Mouse (Mus musculus) mesoderm, embryonic 11.5 days (tissue): ENCODE results near the gene Tspan14.
A peak's percentile ranks its signal among the peaks of the same experiment; 100 is the strongest.

Experiments
- DNase-seq: peaks from one replicate; pipeline ENCODE4 v3.0.0-alpha.2; 2012; ENCODE audit warnings: low read depth, low spot score

The Tspan14 gene

DNA sequence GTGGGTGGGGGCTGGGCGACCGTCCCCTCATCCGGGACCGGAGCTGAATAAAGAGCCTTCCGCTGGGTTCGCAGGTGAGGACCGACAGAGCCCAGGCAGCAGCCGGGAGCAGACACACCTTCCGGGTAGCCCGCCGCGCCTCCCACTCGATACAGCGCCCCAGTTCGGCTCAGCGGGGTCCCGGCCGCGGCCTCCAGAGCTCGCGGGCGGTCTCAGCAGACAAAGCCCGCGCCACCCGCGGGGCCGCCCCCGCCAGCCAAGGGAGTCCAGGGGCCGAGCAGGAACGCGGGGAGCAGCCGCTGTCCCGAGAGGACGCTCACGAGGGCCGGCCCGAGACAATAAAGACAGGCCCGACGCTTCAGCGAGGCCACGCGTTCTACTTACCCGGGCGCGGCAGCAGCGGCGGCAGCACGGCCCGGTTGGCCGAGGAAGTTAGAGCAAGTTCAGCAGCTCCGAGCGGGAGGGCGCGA, at the start of gene Tspan14:
Gene Tspan14, minus strand, starts transcription at position 416 of the 470 bp plus-strand sequence.
- DNase-seq, result peak; percentile 29

DNA sequence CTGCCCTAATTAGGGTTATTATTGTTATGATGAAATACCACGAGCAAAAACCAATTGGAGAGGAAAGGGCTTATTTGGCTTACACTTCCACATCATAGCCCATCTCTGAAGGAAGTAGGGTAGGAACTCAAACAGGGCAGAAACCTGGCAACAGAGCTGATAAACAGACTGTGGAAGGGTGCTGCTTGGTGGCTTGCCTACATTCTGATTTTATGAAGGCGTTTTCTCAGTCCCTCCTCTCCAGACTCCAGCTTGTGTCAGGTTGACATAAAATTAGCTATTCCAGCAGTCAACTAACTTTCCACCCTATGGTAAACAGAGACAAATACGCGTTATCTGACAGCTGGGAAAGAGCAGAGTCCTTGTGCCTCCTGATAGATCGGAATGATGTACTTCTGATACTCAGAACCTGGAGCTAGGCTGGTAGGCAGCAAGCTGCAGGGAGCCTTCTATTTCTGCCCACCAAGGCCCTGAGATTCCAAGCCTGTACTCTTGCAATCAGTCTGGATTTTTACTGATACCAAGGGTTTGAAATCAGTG, 48.2 kb upstream of the Tspan14 start:
- no peak for DNase-seq

DNA sequence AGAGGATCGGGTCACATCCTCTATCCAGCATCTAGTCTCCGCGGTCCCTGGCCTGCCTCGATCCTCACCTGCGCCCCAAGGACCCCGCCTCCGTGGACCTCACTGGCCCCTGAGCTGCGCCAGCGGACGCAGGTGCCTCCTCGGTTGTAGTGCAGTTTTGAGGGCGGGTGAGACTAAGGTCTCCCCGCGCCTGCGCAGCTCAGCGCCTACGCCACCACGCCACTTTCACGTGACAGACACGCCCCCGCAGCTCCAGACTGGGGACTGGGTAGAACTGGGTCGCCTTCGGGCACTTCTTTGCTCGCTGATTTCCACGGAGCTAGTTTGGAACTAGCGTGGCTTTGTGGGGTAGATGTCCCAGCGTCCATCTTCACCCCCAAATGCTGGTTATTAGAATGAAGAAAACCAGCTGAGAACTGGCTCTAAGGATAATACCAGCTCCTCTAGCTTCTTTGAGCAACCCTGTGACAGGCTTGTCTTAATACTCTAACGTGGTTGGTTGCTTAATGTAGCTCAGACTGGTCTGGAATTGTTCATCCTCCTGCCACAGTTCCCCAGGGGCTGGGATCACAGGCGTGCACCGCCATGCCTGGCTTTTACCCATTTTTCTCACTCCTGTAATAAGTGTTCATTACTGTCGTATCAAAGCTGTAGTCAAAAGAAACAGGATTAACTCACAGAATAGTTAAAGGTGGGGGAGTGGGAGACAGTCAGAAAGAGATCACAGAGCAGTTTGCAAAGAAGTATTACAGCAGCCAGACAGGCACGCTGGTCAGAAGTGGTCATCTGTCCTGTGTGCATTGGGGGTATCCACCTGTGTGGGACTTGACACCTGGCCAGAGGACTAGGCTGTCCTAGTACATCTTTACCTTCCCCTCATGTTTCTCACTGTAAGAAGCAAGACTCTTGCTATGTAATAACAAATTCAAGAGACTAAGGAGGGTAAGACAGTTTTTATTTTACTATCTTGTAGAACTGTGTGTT, 47.3 kb upstream of the Tspan14 start, which contains the start of gene Fam213a:
Gene Fam213a, minus strand, starts transcription at position 159 of the 984 bp plus-strand sequence.
- peak; percentile 92 for DNase-seq

DNA sequence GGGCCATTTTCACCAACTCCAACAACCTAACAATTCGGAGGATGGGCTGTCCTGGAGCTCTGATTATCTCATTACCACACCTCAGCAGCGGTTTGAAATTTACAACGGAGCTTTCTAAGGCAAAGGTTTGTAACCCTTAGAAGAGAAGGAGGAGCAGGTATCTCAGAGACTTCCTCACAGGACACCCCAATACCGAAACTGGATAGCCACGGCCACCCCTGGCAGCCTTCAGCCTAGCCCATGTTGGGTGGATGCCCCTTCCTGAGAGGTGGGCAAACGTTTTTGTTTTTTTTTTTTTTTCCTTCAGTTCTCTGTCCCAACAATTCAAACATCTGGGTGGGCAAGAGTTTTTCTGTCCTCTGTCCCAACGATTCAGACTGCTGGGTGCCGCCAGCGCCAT, 46.5 kb upstream of the Tspan14 start:
- no peak for DNase-seq

DNA sequence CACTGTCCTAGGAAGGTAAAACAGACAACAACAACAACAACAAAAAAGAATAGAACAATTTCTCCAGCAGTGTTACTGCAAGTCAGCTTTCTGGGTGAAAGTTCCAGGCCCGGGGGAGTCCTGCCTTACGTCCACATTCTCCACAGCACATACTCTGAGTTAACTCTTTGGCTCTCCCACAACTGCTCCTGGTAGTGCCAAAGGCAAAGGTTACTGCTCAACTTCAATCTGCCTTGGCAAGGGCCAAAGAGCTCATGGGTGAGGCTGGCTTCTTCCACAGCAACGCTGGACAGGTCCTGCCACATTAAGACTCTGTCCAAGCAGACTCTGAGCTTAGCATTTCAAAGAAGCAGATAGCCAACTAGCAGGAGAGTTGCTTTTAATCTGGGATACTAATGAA, 45.3 kb upstream of the Tspan14 start:
- DNase-seq, result no peak

DNA sequence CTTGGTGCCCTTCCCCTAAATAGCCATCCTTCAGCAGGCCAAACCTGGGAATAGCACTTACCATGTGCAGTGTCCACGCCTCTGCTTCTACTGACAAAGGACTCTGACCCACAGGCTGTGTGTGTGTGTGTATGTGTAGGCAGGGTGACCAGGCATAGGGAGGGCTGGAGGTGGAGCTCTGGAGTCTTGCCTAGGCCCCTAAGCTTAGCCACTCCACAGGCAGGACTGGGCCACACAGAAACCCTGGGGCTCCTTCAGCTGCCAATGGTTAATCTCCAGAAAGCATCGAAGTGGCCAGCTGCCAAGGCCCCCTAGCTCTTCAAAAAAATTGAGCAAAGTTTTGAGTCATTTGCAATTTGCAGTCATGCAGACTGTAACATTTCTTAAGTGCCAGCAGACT, 41.5 kb upstream of the Tspan14 start:
- DNase-seq, result no peak

DNA sequence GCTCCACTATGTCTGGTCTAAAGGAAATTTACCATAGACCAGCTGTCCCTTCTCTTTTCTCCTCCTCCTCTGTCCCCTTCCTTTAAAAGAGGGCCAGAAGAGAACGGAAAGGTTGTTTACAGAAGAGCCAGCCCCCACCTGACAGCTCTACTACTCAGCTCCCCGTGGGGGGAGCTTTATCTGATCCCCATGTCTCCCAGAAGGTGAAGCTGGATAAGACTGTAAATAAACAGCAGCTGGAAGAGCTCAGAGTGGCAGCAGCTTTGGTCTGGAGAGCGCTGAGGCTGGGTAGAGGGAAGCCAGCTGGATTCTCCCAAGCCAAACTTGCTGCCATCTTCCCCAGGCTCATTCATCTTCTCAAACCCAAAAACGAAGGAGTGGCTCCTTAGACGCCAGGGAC, 41.0 kb upstream of the Tspan14 start:
- no peak for DNase-seq

DNA sequence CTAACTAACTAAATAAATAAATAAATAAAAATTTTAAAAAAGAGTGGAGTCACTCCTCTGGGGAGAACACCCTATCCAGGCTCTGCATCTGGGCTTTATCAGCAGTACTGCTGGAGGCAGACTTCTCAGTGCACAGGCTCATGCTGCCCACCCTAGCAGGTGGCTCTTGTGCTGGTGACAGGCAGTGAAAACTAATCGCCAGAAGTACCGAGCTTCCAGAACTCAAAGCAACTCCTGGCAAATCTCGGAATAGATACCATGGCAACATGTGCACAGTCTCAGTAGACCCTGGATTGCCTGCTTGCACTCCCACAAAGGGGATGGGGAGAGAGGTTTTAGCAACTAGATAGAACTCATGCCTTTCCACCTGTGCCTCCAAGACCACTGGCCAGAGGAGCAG, 40.3 kb upstream of the Tspan14 start:
- DNase-seq, result no peak

DNA sequence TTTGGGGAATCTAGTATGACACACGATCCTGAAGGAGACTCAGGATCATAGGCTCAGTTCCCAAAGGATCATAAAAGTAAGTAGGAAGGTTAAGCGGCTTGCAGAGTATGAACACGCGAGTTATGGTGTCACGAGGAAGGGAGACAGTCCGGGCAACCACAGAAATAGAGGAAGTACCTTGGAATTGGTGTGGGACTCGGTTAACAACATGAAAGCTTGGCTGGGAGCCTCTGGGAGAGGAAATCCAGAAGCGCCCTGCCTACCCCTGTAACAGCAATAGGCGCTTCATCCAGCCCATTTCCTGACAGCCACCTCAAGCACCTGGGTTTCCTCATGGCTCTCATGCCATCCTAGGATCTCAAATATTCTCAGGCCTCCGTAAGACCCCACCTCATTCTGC, 39.7 kb upstream of the Tspan14 start:
- DNase-seq, result no peak

DNA sequence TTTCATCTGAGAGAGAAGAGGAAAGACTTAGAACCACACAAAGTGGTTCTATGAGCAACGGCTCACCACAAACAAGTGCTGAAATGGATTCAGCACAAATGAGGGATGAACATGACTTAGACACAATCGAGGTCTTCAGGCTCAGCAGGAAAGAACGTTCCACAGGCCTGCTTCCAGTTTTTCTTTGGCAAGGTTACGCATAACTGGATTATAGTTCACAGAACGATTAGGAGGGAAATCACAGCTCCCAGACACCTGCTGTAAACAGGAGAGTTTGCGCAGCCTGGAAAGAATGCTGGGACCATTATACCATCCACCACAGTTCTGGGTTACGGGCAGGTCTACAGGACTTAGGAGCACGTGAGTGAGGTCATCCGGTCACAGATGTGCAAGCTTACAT, 39.1 kb upstream of the Tspan14 start:
- DNase-seq, result no peak

DNA sequence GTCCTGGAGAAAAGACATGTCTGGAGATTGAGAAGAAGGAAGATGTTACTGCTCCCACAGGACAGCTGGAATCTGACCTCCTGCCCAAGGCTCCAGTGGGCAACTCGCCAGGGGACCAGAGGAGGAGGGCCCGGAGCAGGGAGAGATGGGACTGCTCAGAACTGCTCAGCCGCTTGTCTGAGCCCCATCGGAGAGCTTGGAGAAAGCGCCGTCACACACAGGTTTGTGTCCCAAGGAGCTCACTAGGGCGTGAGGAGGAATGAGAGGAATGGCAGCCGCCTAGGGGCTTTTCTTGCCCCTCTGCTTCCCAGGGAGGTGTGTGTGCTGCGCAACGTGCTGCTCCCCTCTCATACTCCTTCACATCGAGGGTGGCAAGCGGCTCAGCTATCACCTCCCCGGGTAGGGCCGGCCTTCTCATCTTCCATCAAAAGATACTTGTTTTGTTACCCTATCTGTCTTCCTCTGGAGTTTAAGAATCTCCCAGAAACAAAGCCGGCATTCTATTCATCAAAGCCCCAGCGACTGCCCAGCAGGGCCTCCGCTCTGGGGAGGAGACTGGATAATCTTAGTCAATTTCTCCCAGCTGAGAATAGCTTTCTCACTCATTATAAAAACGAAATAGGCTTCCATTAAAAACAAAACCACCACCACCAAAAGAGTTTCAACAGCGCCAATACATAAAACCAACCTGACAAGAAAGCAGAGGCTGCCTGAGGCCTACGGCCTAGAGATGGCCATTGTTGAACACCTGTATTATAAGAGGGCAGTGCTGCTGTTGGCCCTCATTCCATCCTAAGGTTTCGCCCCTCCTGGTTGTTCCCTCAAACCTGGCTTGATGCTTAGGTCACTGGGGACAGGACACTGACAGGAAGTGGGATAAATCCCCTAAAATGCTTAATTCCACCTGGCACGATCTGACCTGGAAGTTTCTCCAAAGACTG, 37.9 kb upstream of the Tspan14 start:
- DNase-seq, result peak; percentile 46

DNA sequence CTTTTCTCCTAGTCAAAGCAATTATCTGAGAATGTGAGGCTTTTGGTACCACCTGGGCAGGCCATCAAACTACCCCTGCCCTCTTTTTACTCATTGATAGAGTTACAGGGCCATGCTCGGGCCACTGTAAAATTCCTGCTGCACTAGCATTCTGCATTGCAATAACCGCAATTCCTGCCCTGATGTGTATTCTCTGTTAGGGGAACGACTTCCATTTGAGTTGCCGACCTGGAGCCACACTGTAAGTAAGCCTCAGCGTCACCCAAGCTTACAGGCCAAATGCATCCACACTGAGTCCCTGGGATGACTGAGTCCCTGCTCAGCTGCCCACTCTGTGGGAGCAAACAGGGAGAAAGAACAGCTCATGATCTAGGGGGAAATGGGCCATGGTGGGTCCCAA, 35.0 kb upstream of the Tspan14 start:
- no peak for DNase-seq

DNA sequence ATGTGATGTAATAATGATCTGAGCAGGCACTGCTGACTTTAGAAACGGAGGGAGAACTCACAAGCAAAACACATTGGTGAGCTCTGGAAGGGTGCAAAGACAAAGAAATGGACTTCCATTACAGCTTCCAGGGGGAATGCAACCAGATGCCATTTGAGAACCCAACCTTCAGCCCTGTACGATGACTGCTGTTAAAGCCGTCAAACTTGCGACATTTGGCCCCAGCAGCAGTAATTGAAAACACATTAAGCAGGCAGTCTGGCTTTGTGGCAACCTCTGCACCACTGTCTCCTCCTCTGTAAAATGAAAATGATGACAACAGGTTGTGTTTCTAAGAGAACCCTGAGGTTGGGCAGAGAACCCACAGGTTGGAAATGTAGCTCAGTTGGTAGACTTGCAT, 34.2 kb upstream of the Tspan14 start:
- DNase-seq, result peak; percentile 22

DNA sequence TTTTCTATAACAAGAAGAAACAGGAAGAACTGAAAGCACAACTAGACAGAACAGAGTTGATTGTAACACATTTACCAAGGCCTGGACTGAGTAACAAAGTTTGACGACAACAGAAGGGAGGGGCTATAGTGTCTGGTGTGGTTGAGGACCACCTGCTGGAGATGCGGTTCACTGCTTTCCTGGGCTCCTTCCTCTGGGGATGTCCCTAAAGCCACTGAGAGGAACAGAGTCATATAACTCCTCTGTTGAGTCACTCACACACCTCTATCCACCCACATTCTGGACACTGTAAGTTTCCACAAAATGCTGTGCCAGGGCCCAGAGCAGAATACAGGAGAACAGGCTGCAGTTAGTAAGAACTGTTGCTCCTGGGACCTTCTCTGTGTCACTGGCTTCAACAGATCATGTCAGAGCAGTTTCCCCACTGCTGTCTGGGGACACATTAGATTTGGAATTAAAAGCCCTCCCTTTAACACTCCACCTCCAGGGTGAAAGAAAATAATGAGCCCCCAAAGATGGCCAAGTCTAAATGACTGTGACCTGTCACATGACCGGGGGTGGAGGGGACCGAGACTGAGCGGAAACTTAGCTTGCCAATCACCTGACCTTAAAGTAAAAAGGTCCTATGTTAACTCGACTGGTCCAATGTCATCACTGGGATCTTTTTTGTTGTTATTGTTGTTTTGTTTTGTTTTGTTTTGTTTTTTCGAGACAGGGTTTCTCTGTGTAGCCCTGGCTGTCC, 33.5 kb upstream of the Tspan14 start:
- no peak for DNase-seq

DNA sequence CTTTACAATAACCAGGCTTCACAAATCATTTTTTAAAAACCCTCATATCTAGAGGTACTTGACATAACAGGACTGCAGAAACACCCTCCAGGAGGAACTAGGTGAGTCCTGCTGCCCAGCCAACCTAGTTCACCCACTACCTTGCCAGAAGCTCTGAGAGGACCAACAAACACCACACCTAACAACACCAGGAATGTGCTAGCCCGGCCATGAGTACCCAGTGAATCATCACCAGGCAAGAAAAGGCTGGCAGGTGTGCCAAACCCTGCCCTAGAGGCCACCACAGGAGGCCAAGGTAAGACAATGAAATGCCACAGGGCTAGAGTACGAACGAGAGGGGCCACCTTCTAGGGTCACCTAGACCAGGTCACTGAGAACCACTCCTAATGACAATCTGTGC, 29.6 kb upstream of the Tspan14 start:
- DNase-seq, result no peak

DNA sequence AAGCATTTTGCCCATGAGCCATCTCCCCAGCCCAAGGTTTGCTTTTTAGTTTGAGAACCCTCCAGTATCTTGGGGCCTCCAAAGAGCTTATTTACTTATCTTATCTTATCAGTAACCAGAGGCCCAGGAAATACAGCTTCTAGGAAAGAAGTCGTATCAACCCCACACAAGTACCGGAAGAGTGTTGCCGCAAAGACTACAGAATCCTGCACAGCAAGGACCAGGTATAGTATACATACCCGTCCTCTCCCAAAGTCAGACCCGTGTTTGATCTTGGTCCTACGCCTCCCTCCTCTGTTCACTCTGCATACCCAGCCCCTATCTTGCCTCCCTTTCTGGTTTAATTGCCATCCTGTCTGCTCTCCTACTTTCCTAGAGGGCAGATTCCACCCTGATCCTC, 25.9 kb upstream of the Tspan14 start:
- DNase-seq, result no peak

DNA sequence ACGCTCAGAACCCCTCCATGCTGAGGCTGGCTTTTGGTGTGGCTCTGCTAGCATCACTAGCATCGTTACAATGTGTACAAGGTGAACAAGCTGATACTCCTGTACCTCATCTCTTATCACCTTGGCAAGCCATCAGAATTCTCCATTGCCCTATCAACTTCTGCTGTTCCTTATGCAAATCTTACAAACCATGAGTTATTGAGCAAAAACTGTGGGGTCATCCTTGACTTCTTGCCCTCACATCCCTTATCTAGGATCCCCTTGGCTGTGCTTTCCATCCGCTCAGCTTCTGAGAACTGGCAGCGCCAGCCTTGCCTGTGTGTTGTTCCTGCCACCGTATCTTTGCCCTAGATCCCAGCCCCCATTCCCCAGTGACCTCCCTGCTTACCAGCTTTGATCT, 22.2 kb upstream of the Tspan14 start:
- DNase-seq, result no peak

DNA sequence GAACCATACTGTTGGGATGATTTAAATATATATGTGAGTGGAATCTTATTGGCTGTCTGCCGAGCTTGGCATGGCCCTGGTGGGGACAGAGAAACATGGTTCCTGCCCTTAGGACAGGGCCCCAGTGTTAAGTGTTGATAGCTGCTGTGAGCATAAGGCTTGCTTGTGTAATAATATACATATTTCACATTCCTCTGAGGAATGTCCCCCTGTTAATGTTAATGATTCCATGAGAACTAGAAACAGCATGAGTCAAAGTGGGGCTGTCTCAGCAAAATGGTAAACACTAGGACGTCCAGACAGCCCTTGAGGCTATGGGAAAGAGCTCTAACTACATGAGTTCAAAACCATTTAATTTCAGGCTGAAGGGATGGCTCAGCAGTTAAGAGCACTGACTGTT, 20.6 kb upstream of the Tspan14 start:
- DNase-seq, result no peak

DNA sequence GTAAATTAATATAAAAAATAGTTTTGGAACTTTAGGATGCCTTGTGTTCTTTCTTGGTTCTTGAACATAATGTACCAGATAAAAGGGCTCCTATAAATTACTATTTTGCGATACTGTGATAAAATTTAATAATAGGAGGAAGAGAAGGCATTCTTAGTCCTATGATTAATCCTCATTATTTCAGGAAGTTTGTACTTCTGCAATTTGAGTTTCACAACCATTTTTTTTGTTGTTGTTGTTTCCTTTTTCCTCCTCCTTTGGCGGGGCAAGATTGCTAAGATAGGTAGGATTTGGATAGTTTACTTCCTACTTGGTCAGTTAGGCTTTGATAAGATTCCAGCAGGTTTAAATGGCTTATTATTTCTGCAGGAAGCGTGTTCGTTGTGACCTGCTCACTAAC, 19.0 kb upstream of the Tspan14 start:
- no peak for DNase-seq

DNA sequence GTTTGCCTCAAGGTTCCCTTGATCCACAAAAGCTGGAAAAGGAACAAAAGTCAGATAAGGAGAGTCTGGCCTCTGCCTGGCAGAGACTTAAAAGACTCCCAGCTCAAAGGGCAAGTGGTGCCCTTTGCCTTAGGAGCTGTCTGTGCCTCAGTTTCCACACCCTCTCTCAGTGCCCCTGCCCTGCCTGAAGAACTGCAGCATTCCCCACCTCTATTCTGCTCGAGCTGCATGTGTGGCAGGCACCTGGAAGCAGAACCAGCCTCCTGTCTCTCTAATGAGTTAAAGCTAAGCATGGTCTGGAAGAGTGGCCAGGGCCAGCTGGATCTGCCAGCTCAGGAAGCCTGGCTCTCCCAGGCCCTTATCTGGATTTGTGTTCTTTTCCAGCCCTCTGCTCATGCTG, 13.1 kb upstream of the Tspan14 start:
- no peak for DNase-seq

DNA sequence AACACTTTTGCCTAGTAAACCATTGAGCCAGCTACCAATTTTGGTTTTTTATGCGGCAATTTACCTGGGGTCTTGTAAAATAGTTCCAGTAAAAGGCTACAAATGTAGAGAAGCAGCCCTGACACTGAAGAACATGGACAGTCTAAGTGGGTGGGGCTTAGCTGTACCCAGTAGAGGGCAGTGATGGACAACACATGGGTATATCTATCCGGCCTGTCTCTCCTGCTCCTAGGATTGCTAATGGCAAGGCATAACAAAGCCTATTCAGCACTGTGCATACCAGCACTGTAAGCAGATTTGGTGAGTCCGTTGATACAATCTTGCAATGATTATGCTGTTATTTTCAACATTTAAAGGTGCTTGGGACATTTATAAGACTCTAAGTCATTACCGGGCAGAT, 12.4 kb upstream of the Tspan14 start:
- no peak for DNase-seq
